Mouse (Mus musculus): Measurements from ENCODE around the gene Cabp1. TPM values are rescaled to one million over a fixed set of nuclear protein-coding genes. Genes with fewer than 3 reads are reported as not detected.

Cabp1 gene
- polyA plus RNA-seq, 1 experiment from 2014 or later, result 0.18 TPM

DNA sequence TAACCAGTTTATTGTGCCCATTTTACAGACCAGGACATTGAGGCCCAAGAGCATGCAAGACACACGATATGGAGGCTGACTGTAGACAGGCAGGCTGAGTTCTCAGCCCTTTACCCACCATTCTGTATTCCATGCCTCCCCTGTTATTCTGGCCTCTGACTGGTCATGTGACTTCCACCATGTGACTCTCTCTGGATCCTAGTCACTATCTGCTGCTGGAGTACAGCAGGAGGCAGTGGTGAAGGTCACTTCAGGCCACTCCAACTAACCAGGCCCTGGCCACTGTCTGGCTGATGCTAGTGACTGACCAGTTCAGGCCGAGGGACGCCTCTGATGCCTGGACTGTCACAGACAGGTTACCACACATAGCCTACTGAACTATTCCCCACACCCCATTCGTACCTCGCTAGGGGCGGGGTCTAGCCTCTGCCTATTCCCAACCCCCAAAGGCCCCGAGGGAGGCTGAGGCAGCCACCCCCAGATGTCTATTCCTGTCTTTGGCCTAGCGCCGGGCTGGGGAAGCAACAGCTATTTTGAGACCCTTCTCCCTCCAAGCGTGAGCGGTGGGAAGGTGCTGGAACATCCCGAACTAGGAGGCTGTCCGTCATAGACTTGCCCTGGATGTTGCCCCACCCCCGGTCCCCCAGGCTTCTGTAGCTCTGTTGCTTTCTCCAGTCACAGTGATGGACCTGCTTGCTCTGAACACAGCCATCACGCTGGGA is 36.8 kb upstream of the Cabp1 start:
- Histone ChIP-seq H3K4me1 (replicated peaks) (peaks cover 10% of the 10 kb centered on the region), H3K27me3 (peaks cover 66% of the 10 kb centered on the region), H3K36me3 (replicated peaks) (no peaks in the 10 kb centered on the region), H3K9me3 (replicated peaks) (no peaks in the 10 kb centered on the region), H3K27ac (replicated peaks) (no peak overlapping the region), H3K9ac (no peak overlapping the region), H3K4me2 (no peak overlapping the region), H3K4me3 (replicated peaks) (no peak overlapping the region)
- ATAC-seq (ENCODE audit: insufficient read depth), result no peak
- WGBS (ENCODE audit: insufficient replicate concordance), result 53% methylated on average over 15 of the region's 15 CpGs

DNA sequence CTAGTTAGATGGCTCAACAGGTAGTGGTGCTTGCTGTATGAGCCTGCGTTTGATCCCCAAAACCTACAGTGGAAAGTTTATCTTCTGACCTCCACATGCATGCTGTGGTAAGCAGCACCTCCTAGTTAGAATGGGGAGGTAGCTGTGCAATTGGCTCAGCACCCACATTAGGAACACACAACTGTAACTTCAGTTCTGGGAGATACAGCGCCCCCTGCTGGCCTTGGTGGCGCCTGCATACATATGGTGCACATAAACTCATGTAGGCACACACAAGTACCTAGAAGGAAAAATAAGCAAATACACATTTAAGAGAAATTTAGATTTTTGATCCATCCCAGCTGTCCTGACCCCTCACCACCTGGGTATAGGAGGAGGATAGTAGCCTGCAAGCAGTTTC is 28.3 kb upstream of the Cabp1 start:
- ATAC-seq (ENCODE audit: insufficient read depth), result no peak

DNA sequence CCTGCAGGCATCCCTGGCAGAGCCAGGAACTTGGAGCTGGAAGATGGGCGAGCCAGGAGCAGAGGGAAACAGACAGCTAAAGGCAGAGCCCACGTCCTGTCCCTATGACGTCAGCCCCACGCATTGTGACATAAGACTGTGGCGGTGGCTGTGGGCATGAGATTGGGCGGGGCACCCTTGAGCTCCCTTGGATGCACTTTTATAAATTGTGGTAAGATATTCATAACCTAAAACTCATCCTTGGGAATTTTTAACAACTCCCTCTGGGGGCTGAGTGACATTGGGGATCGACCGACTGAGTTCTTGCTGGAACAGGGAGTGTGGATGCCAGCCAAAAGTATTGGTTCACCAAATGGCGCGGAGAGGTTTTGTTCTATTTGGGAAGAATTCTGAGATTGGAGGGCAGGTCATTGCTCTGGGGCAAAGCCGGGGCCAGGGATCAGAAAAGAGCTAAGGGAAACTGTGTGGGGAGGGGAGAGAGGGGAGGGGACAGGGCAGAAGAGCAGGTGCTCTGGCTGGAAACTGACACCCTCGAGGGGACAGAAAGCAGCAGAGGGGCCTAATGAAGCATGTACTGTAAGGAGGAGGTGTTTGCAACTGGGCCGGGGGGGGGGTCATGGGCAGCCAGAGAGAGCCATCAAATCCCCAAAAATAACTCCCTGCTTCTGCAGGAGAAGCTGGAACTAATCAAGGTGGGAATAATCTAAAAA is 26.9 kb upstream of the Cabp1 start:
- Histone ChIP-seq H3K36me3 (replicated peaks) (no peaks in the 10 kb centered on the region), H3K27ac (replicated peaks) (no peak overlapping the region), H3K4me3 (replicated peaks) (no peak overlapping the region), H3K9ac (no peak overlapping the region), H3K4me2 (no peak overlapping the region), H3K4me1 (replicated peaks) (no peaks in the 10 kb centered on the region), H3K9me3 (replicated peaks) (0 out of 2 replicates have a peak, but pooled peaks cover 4% of the 10 kb centered on the region), H3K27me3 (peaks cover 44% of the 10 kb centered on the region)
- 41% methylated on average over 13 of the region's 13 CpGs for WGBS (ENCODE audit: insufficient replicate concordance)
- no peak for ATAC-seq (ENCODE audit: insufficient read depth)

More for the DNA sequence above, 28.3 kb upstream of the Cabp1 start:
- Histone ChIP-seq H3K27ac (replicated peaks) (no peak overlapping the region), H3K4me1 (replicated peaks) (no peaks in the 10 kb centered on the region), H3K4me2 (no peak overlapping the region), H3K27me3 (peaks cover 30% of the 10 kb centered on the region), H3K4me3 (replicated peaks) (no peak overlapping the region), H3K9ac (no peak overlapping the region), H3K36me3 (replicated peaks) (no peaks in the 10 kb centered on the region), H3K9me3 (replicated peaks) (0 out of 2 replicates have a peak, but pooled peaks cover 4% of the 10 kb centered on the region)
- 71% methylated on average over 3 of the region's 3 CpGs for WGBS (ENCODE audit: insufficient replicate concordance)

DNA sequence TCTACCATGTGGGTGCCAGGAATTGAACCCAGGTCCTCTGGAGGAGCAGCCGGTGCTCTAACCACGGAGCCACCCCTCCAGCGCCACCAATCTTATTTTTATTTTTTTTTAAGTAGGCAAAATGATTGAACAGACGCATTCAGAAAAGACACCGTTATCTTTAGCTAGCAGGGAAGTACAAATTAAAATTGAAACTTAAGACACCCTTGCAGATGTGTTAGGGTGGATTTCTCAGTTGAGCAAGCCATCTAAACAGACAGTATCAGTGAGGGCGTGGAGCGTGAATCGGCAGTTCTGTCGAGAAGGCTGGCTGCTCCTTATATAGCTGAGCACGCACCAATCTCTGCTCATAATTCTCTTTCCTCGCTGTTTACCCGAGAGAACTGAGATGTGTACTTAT is 23.8 kb upstream of the Cabp1 start:
- no peak for ATAC-seq (ENCODE audit: insufficient read depth)
- H3K36me3 ChIP-seq (replicated peaks), result no peaks in the 10 kb centered on the region
- 0 out of 2 replicates have a peak, but pooled peaks cover 4% of the 10 kb centered on the region for H3K9me3 ChIP-seq (replicated peaks)
- H3K27me3 ChIP-seq, result peaks cover 71% of the 10 kb centered on the region
- WGBS (ENCODE audit: insufficient replicate concordance), result 59% methylated on average over 12 of the region's 12 CpGs
- H3K9ac ChIP-seq, result no peak overlapping the region
- H3K4me1 ChIP-seq (replicated peaks), result 0 out of 2 replicates have a peak, but pooled peaks cover 5% of the 10 kb centered on the region
- no peak overlapping the region for H3K27ac ChIP-seq (replicated peaks)
- H3K4me2 ChIP-seq, result no peak overlapping the region
- H3K4me3 ChIP-seq (replicated peaks), result no peak overlapping the region

DNA sequence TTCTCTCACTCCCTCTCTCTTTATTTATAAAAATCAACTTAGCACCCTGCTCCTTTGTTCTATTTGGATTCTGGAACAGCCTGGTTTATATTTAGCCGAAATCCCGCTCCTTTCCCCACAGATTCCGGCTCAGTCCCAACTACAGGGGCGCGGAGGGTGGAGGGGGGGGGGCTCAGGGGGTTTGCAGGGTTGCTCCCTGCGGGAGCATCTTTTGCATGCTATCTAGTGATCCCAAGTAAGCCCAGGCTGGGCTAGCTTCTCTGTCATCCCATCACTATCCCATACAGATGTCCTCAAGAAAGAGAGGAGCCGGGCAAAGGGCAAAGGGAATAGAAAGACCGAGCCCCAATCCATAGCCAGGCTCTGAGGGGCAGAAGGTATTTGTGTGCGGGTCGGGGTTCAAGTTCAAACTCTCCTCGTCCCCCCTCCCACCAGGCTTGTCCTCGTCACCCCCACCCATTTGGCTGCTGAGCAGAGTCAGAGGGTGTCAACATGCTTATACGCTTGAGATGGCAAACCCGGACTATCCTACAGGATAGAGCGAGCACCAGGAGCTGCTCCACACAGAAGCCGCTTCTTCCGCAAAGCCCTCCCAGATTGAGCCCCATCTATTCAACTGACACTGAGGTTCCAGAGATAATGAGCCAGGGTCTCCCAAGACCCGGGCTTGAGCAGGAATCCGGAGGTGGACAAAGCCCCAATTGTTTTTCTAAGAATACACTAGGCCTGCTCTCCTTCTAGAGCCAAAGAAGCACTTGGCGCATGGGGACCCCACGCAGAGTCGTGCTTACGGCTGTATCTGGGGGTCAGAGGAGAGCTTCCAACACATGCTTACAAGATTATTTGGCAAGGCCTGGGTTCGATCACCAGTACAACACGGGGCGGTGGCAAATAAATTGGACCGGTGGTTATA is 21.3 kb upstream of the Cabp1 start:
- 0 out of 2 replicates have a peak, but pooled peaks cover 4% of the 10 kb centered on the region for H3K9me3 ChIP-seq (replicated peaks)
- H3K4me3 ChIP-seq (replicated peaks), result no peak overlapping the region
- no peak overlapping the region for H3K27ac ChIP-seq (replicated peaks)
- no peak overlapping the region for H3K4me2 ChIP-seq
- H3K4me1 ChIP-seq (replicated peaks), result 0 out of 2 replicates have a peak, but pooled peaks cover 5% of the 10 kb centered on the region
- H3K36me3 ChIP-seq (replicated peaks), result no peaks in the 10 kb centered on the region
- no peak overlapping the region for H3K9ac ChIP-seq
- ATAC-seq (ENCODE audit: insufficient read depth), result no peak
- WGBS (ENCODE audit: insufficient replicate concordance), result 26% methylated on average over 27 of the region's 27 CpGs
- peaks cover 78% of the 10 kb centered on the region for H3K27me3 ChIP-seq

DNA sequence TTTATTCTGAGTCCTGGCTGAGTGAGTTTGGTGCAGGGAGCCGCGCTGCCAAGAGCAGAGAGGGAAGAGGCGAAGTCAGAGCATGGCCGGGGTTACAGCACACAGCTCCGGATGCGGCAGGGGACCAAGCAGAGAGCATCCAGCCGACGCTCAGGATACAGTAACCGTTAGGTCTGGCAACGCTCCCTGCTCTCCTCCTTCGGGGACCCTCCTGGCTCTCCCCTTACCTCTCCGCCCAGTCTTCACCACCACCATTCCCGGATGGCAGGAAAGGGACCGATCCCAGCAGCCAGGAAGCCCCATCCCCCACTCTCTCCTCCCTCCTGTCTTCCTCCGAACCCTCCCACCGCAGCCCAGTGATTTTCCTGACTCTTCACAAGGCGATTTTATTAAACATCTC is 20.7 kb upstream of the Cabp1 start:
- Histone ChIP-seq H3K4me3 (replicated peaks) (no peak overlapping the region), H3K4me2 (peak overlapping the region; percentile 27; the same call in 1 of the 2 replicates)
- no peak for ATAC-seq (ENCODE audit: insufficient read depth)

DNA sequence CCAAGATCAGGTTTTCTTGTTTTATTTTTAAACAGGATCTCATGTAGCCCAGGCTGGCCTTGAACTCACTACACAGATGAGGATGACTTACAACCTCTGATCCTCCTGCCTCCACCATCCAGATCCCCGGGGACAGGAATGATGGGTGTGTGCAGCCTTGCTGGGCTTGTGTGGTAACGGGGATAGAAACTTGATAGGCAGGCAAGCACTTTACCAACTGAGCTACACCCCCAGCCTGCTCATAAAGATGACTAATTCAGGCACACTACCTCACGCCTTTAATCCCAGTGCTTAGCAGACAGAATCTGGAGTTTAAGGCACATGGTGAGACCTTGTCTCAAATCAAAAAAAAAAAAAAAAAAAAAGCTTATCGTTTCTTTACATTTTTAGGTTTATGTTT is 18.7 kb upstream of the Cabp1 start:
- Histone ChIP-seq H3K9ac (no peak overlapping the region), H3K27me3 (peaks cover 72% of the 10 kb centered on the region), H3K4me2 (no peak overlapping the region), H3K4me1 (replicated peaks) (0 out of 2 replicates have a peak, but pooled peaks cover 5% of the 10 kb centered on the region), H3K4me3 (replicated peaks) (no peak overlapping the region), H3K27ac (replicated peaks) (no peak overlapping the region), H3K36me3 (replicated peaks) (no peaks in the 10 kb centered on the region), H3K9me3 (replicated peaks) (no peaks in the 10 kb centered on the region)
- 44% methylated on average over 4 of the region's 4 CpGs for WGBS (ENCODE audit: insufficient replicate concordance)
- no peak for ATAC-seq (ENCODE audit: insufficient read depth)

More for the DNA sequence above, 20.7 kb upstream of the Cabp1 start:
- Histone ChIP-seq H3K9ac (no peak overlapping the region), H3K36me3 (replicated peaks) (no peaks in the 10 kb centered on the region), H3K4me1 (replicated peaks) (0 out of 2 replicates have a peak, but pooled peaks cover 5% of the 10 kb centered on the region), H3K27me3 (peaks cover 73% of the 10 kb centered on the region), H3K27ac (replicated peaks) (no peak overlapping the region), H3K9me3 (replicated peaks) (0 out of 2 replicates have a peak, but pooled peaks cover 4% of the 10 kb centered on the region)
- WGBS (ENCODE audit: insufficient replicate concordance), result 3% methylated on average over 17 of the region's 17 CpGs

DNA sequence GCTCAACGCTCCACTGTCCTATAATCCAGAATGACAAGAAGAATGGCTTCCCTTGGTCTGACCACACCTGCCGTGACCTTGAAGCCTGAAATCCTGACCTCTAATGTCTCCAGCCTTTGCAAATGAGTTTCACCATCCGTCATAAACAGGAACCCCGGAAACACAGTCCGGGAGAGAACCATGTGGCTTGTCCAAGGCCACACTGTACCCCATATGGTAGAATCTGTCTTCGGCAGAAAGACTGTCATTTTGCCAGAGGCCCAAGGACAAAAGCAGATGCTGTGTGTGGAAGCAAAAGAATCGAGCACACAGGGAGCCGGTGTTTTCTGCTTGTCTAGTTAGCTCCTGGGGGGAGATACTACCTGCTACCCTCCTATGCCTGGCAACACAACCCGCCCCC is 18.3 kb upstream of the Cabp1 start:
- peaks cover 70% of the 10 kb centered on the region for H3K27me3 ChIP-seq
- H3K4me1 ChIP-seq (replicated peaks), result 0 out of 2 replicates have a peak, but pooled peaks cover 5% of the 10 kb centered on the region
- H3K4me2 ChIP-seq, result no peak overlapping the region
- ATAC-seq (ENCODE audit: insufficient read depth), result no peak
- no peak overlapping the region for H3K4me3 ChIP-seq (replicated peaks)
- 63% methylated on average over 9 of the region's 9 CpGs for WGBS (ENCODE audit: insufficient replicate concordance)
- H3K27ac ChIP-seq (replicated peaks), result no peak overlapping the region
- no peaks in the 10 kb centered on the region for H3K36me3 ChIP-seq (replicated peaks)
- no peaks in the 10 kb centered on the region for H3K9me3 ChIP-seq (replicated peaks)
- no peak overlapping the region for H3K9ac ChIP-seq

DNA sequence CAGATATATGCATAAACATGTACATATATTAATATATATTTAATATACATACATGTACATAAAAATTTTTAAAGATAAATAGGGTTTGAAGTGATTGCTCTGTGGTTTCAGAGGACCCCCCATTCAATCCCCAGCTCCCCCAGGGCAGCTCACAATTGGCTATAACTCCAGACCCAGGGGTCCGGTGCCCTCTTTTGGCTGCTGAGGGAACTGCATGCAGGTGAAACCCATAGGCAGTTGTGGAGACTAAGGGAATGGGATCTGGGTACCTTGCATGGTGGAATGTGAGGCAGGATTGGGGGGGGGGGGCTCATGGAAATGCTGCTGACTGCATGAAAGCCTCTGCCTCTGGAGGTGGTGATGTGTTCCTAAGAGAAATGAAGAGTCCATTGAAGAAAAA is 16.2 kb upstream of the Cabp1 start:
- H3K27me3 ChIP-seq, result peaks cover 68% of the 10 kb centered on the region
- no peak for ATAC-seq (ENCODE audit: insufficient read depth)
- H3K27ac ChIP-seq (replicated peaks), result no peak overlapping the region
- no peaks in the 10 kb centered on the region for H3K9me3 ChIP-seq (replicated peaks)
- no peaks in the 10 kb centered on the region for H3K36me3 ChIP-seq (replicated peaks)
- no peak overlapping the region for H3K9ac ChIP-seq
- H3K4me3 ChIP-seq (replicated peaks), result no peak overlapping the region
- H3K4me1 ChIP-seq (replicated peaks), result 0 out of 2 replicates have a peak, but pooled peaks cover 5% of the 10 kb centered on the region
- no peak overlapping the region for H3K4me2 ChIP-seq
- 2% methylated on average over 1 of the region's 1 CpGs for WGBS (ENCODE audit: insufficient replicate concordance)

DNA sequence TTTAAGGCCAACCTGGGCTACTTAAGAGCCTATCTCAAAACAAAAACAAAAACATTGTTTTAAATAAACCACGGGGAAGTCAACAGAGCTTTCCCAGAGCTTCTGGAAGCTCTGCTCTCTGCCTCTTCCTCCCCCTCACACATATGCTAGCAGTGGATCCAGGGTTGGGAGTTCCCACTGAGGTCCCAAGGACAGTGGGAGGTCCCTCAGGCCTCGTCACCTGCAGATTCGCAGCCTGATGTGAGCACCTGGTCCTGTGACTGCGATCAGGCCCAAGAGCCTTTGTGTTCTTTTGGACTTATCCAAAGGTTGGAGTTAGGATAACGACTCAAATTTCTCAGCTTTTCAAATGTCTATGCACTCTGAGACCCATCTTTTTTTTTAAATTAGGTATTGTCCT is 14.4 kb upstream of the Cabp1 start:
- Histone ChIP-seq H3K4me1 (replicated peaks) (0 out of 2 replicates have a peak, but pooled peaks cover 11% of the 10 kb centered on the region), H3K9me3 (replicated peaks) (no peaks in the 10 kb centered on the region), H3K27me3 (peaks cover 70% of the 10 kb centered on the region), H3K9ac (no peak overlapping the region), H3K4me2 (no peak overlapping the region), H3K36me3 (replicated peaks) (no peaks in the 10 kb centered on the region), H3K27ac (replicated peaks) (no peak overlapping the region), H3K4me3 (replicated peaks) (no peak overlapping the region)
- WGBS (ENCODE audit: insufficient replicate concordance), result 52% methylated on average over 5 of the region's 5 CpGs
- ATAC-seq (ENCODE audit: insufficient read depth), result no peak
